Mouse (Mus musculus): ENCODE results near the gene Atg16l1. TPM values are rescaled to one million over a fixed set of nuclear protein-coding genes. Genes with fewer than 3 reads are reported as not detected.
"Not testable (repeated sequence)": the region's sequence is repeated elsewhere in the genome, so short reads cannot be mapped to it uniquely, and the experiment has no call there.

Gene Atg16l1
- polyA plus RNA-seq, 1 experiment from 2014 or later, result 14.6 TPM

DNA sequence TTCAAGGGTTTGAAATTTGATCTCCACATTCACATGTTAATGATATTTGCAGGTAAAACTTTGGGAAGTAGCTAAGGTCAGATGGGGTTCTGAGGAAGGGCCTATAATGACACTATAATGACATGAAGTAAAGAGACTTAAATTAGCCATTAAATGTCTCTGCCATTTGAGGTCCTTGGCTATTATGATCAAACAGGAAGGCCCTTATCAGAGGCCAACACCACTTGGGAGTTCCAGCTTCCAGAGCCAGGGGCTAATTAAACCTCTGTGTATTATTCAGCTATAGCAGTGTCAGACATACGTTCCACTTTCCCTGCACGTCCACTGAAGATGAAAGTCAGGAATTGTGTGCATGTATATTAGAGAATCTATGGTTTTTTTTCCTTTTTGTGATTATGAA is 70.8 kb downstream of the Atg16l1 start:
- Histone ChIP-seq H3K9ac (ENCODE audit: low read length) (no peak overlapping the region), H3K9me3 (ENCODE audit: control insufficient read depth, low read length) (no peaks in the 10 kb centered on the region), H3K4me2 (replicated peaks; ENCODE audit: low read depth) (no peak overlapping the region), H3K27ac (replicated peaks) (no peak overlapping the region), H3K4me3 (ENCODE audit: low read depth, low read length) (no peak overlapping the region), H3K4me1 (replicated peaks; ENCODE audit: control insufficient read depth, insufficient read depth) (no peaks in the 10 kb centered on the region), H3K36me3 (ENCODE audit: control insufficient read depth, insufficient read depth, low read length) (no peaks in the 10 kb centered on the region), H3K27me3 (ENCODE audit: control insufficient read depth, insufficient read depth, low read length) (no peaks in the 10 kb centered on the region)
- DNase-seq (ENCODE audit: low spot score) (no peak), ATAC-seq (ENCODE audit: low FRiP score, low TSS enrichment) (no peak)
- TF ChIP-seq CTCF (IDR thresholded peaks at IDR 0.05; ENCODE audit: low read depth), result no peak
- no peak for TF ChIP-seq EP300 (optimal IDR thresholded peaks at IDR 0.05)
- WGBS, result 81% methylated on average over 2 of the region's 2 CpGs

DNA sequence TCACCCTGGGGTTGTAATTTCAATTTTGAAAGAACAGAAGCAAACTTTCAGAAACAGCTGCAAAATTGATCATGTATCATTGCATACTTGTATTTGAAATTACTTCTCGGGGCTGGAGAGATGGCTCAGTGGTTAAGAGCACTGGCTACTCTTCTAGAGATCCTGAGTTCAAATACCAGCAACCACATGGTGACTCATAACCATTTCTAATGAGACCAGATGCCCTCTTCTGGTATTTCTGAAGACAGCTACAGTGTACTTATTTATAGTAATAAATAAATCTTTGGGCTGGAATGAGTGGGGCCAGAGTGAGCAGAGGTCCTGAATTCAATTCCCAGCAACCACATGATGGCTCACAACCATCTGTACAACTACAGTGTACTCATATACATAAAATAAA is 71.8 kb downstream of the Atg16l1 start:
- not testable (repeated sequence) for H3K9ac ChIP-seq (ENCODE audit: low read length); H3K4me3 ChIP-seq (ENCODE audit: low read depth, low read length); H3K4me1 ChIP-seq (replicated peaks; ENCODE audit: control insufficient read depth, insufficient read depth); H3K27ac ChIP-seq (replicated peaks); H3K36me3 ChIP-seq (ENCODE audit: control insufficient read depth, insufficient read depth, low read length); DNase-seq (ENCODE audit: low spot score); H3K9me3 ChIP-seq (ENCODE audit: control insufficient read depth, low read length); H3K27me3 ChIP-seq (ENCODE audit: control insufficient read depth, insufficient read depth, low read length); H3K4me2 ChIP-seq (replicated peaks; ENCODE audit: low read depth); ATAC-seq (ENCODE audit: low FRiP score, low TSS enrichment)
- 88% methylated on average over 1 of the region's 1 CpGs for whole genome bisulfite sequencing

DNA sequence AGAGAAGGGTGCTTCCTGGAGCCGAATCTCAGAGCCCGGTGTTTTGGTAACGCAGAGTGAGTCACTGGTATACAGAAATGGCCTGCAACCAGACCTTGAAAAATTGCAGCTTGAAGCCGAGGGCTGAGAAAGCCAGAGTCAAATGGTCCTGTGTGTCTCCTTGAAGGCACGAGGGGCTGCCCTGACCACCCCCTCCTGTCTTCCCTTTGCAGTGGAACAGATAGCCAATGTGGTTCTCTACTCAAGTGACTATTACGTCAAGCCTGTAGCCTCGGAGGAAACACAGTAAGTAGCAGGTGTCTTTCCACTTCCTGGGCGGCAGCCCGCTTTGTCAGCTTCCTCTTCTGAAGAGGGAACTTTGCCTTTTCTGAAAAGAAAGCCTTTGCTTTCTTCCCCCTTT is 72.5 kb downstream of the Atg16l1 start:
- H3K27me3 ChIP-seq (ENCODE audit: control insufficient read depth, insufficient read depth, low read length), result no peaks in the 10 kb centered on the region
- H3K9me3 ChIP-seq (ENCODE audit: control insufficient read depth, low read length), result no peaks in the 10 kb centered on the region
- H3K4me3 ChIP-seq (ENCODE audit: low read depth, low read length), result no peak overlapping the region
- no peak overlapping the region for H3K4me2 ChIP-seq (replicated peaks; ENCODE audit: low read depth)
- DNase-seq (ENCODE audit: low spot score) (no peak), ATAC-seq (ENCODE audit: low FRiP score, low TSS enrichment) (no peak)
- no peaks in the 10 kb centered on the region for H3K4me1 ChIP-seq (replicated peaks; ENCODE audit: control insufficient read depth, insufficient read depth)
- 46% methylated on average over 9 of the region's 9 CpGs for WGBS
- TF ChIP-seq EP300 (optimal IDR thresholded peaks at IDR 0.05) (no peak), CTCF (IDR thresholded peaks at IDR 0.05; ENCODE audit: low read depth) (no peak)
- no peak overlapping the region for H3K27ac ChIP-seq (replicated peaks)
- H3K36me3 ChIP-seq (ENCODE audit: control insufficient read depth, insufficient read depth, low read length), result no peaks in the 10 kb centered on the region
- H3K9ac ChIP-seq (ENCODE audit: low read length), result no peak overlapping the region

DNA sequence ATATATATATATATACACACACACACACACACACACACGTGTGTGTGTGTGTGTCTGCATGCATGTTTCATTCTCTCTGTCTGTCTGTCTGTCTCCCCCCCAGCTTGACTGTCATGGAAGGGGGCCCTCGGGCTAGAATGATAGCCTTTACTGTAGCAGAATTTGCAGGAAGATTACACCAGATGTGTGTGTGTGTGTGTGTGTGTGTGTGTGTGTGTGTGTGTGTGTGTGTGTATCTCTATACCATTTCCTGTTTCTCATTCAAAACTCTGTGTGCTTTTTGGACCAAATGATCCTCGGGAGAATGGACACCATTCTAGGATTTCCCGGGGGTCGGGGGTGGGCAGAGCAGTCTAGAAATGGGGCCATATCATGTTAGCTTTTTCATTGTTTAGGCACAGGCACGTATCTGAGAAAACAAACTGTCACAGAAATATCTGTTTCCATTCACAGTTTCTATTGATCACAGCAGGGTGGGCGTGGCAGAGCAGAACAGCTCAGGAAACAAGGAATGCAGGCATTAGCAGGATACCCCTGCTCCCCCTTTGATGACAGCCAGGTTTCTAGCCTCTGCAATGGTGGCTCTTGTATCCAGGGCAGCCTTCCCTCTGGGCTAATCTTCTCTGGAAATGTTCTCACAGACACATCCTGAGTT is 73.4 kb downstream of the Atg16l1 start:
- Histone ChIP-seq H3K36me3 (ENCODE audit: control insufficient read depth, insufficient read depth, low read length) (no peaks in the 10 kb centered on the region), H3K9ac (ENCODE audit: low read length) (no peak overlapping the region), H3K4me3 (ENCODE audit: low read depth, low read length) (no peak overlapping the region), H3K27me3 (ENCODE audit: control insufficient read depth, insufficient read depth, low read length) (no peaks in the 10 kb centered on the region), H3K4me2 (replicated peaks; ENCODE audit: low read depth) (no peak overlapping the region), H3K4me1 (replicated peaks; ENCODE audit: control insufficient read depth, insufficient read depth) (no peaks in the 10 kb centered on the region), H3K9me3 (ENCODE audit: control insufficient read depth, low read length) (no peaks in the 10 kb centered on the region), H3K27ac (replicated peaks) (no peak overlapping the region)
- ATAC-seq (ENCODE audit: low FRiP score, low TSS enrichment), result no peak
- TF ChIP-seq EP300 (optimal IDR thresholded peaks at IDR 0.05), result no peak
- TF ChIP-seq CTCF (IDR thresholded peaks at IDR 0.05; ENCODE audit: low read depth), result no peak
- WGBS, result 30% methylated on average over 7 of the region's 7 CpGs
- no peak for DNase-seq (ENCODE audit: low spot score)

DNA sequence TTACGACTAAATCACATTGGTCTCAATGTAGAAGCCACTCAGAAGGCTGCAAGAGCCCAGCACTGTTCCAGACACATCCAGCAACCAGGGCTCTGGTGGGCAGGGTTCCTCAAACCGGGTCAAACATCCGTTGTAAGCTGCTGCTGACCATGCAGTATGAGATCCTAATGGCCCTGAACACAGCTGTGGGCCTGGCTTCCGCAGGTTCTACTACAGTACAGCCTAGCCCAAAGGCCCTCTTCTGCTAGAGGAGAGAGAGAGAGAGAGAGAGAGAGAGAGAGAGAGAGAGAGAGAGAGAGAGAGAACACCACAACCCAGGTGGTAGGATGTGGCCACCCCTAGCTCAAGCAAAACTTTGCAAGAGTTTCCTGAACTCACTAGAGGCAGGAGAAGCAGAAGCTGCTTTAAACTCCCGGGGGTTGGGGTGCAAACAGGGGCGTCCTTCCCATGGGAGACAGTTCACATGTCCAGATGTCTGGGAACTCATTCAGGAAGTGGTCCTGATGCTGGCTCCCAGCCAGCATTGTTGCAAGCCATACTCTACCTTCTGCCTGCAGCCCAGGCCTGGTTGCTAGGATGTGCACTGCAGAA is 74.0 kb downstream of the Atg16l1 start:
- H3K27me3 ChIP-seq (ENCODE audit: control insufficient read depth, insufficient read depth, low read length), result no peaks in the 10 kb centered on the region
- H3K4me1 ChIP-seq (replicated peaks; ENCODE audit: control insufficient read depth, insufficient read depth), result no peaks in the 10 kb centered on the region
- no peak overlapping the region for H3K4me3 ChIP-seq (ENCODE audit: low read depth, low read length)
- DNase-seq (ENCODE audit: low spot score) (no peak), ATAC-seq (ENCODE audit: low FRiP score, low TSS enrichment) (0 out of 2 replicates have a peak, but pooled peaks have one; percentile 32)
- no peaks in the 10 kb centered on the region for H3K36me3 ChIP-seq (ENCODE audit: control insufficient read depth, insufficient read depth, low read length)
- H3K27ac ChIP-seq (replicated peaks), result no peak overlapping the region
- 47% methylated on average over 6 of the region's 6 CpGs for WGBS
- H3K9ac ChIP-seq (ENCODE audit: low read length), result no peak overlapping the region
- H3K9me3 ChIP-seq (ENCODE audit: control insufficient read depth, low read length), result no peaks in the 10 kb centered on the region
- no peak overlapping the region for H3K4me2 ChIP-seq (replicated peaks; ENCODE audit: low read depth)
- TF ChIP-seq EP300 (optimal IDR thresholded peaks at IDR 0.05) (no peak), CTCF (IDR thresholded peaks at IDR 0.05; ENCODE audit: low read depth) (no peak)

DNA sequence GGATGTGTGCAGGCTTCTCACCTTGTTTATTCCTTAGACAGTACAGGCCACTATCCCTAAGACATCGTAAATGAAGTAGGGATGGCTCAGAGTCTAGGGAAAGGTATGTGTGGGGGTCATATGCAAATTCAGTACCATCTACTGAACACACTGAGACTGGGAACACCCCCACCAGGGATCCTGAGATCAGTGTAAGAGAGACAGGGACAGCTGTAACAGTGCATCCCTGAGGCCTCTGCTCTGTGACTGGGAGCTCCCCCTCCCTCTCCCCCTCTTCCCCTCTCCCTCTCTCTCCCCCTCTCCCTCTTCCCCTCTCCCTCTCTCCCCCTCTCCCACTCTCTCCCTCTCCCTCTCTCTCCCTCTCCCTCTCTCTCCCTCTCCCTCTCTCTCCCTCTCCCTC is 80.8 kb downstream of the Atg16l1 start:
- DNase-seq (ENCODE audit: low spot score), result no peak
- TF ChIP-seq EP300 (optimal IDR thresholded peaks at IDR 0.05) (no peak), CTCF (IDR thresholded peaks at IDR 0.05; ENCODE audit: low read depth) (no peak)
- Histone ChIP-seq H3K27ac (replicated peaks) (no peak overlapping the region), H3K36me3 (ENCODE audit: control insufficient read depth, insufficient read depth, low read length) (no peaks in the 10 kb centered on the region), H3K9me3 (ENCODE audit: control insufficient read depth, low read length) (no peaks in the 10 kb centered on the region), H3K4me3 (ENCODE audit: low read depth, low read length) (no peak overlapping the region), H3K4me1 (replicated peaks; ENCODE audit: control insufficient read depth, insufficient read depth) (no peaks in the 10 kb centered on the region), H3K27me3 (ENCODE audit: control insufficient read depth, insufficient read depth, low read length) (no peaks in the 10 kb centered on the region), H3K9ac (ENCODE audit: low read length) (no peak overlapping the region), H3K4me2 (replicated peaks; ENCODE audit: low read depth) (no peak overlapping the region)
- ATAC-seq (ENCODE audit: low FRiP score, low TSS enrichment), result no peak
- 71% methylated on average over 1 of the region's 1 CpGs for WGBS
